Mouse (Mus musculus) Patski (cell line): ENCODE measurements at regions not wholly inside any gene's neighbourhood (a gene's known extent, or its start where the extent isn't known, plus 50 kb on each side); places are given as distances from the start of the nearest gene placed in this dataset.

Source experiments
- ATAC-seq: fragments of 100-300 bp; one replicate; pipeline ENCODE4 v1.8.0; 2021
- CTCF ChIA-PET: fragments of 350-600 bp; sonication (Branson Sonifier 250); formaldehyde crosslinking; loops from one replicate; lab custom pipeline; 2022; ENCODE audit warnings: inconsistent platforms; lab: Charles Lee
- POLR2A ChIA-PET: fragments of 350-600 bp; sonication (Branson Sonifier 250); formaldehyde crosslinking; loops from one replicate; lab custom pipeline; 2022; ENCODE audit warnings: antibody characterized with exemption, inconsistent platforms; lab: Charles Lee
- DNase-seq: peaks from one replicate; pipeline ENCODE4 v3.0.0-alpha.2; 2011; ENCODE audit warnings: low read depth, low spot score
- H3K27me3 ChIP-seq: fragments of 371-371 bp; one replicate; pipeline ENCODE4 v1.5.1; 2021
- CTCF ChIP-seq: fragments of 100-300 bp; IDR thresholded peaks from one replicate; pipeline ENCODE4 v1.5.1; 2021
- in situ Hi-C: fragments of 300-500 bp; cut with MboI; formaldehyde crosslinking; loops from 3 replicates; pipeline ENCODE4 v1.11.1; 2018; ENCODE audit warnings: low pct_unique_long_range_greater_than_20kb, mixed read lengths

DNA sequence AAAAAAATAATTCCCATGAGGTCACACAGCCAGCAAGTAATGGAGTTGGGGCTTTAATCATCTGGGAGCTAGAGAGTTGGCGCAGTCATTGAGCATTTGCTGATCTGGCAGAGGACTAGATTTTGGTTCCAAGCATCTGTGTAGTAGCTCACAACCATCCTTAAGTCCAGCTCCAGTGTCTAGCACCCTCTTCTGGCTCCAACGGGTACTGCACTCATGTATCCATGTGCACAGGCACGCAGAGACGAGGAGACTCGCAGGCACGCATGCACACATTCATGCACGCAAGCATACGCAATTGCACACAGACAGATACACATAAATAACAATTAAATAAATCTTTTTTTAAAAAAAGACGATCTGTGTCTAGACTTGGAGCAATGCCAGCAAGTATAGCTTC, 455.5 kb upstream of the Tbx3 start:
- DNase-seq (no peak), ATAC-seq (no peak)
- H3K27me3 ChIP-seq: no peaks in the 10 kb centered on the region
- no peak for TF ChIP-seq CTCF
- POLR2A ChIA-PET: no interaction called here
- CTCF ChIA-PET: no interaction called here
- in situ Hi-C loops: no loop called here

DNA sequence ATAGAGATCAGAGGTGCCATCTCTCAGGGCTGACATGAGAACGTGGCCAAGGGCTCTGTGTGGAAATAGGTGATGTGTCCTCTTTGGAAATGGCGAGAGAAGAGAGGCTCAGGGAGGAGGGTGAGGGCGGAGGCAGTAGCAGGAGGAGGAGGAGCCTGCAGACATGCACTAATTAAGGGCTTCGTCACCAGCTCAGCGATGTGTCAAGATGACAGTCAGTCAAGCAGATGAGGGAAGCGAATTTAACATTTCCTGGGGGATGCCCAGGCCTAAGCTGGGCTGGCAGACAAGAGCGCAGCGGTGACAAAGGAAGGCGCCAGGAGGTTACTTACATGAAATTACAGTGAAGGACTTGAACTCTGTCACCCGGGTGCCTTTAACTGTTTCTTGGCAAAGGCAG, 455.1 kb upstream of the Tbx3 start:
- no peak for TF ChIP-seq CTCF
- ChIA-PET CTCF (no interaction called here), POLR2A (no interaction called here)
- no peak for ATAC-seq
- H3K27me3 ChIP-seq: no peaks in the 10 kb centered on the region
- in situ Hi-C loops: no loop called here
- DNase-seq: no peak

DNA sequence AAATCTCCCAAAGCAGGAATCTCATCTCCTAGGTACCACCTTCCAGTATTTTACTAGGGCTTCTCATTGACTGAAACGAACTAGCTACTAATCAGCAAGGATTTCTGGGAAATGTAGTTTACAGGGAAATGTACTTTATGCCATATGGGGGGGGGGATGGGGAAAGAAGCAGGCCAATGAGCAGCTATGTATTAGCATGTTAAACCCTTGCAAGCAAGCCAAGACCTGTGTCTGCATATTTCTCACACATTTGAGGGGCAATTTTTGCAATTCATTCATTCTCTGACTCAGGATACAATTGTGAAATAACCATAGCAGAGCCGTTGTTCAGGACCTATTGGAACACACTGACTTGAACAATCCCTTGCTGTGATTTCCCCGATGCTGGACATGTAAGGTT, 454.3 kb upstream of the Tbx3 start:
- POLR2A ChIA-PET: no interaction called here
- TF ChIP-seq CTCF: no peak
- no peaks in the 10 kb centered on the region for H3K27me3 ChIP-seq
- DNase-seq: no peak
- CTCF ChIA-PET: no interaction called here
- in situ Hi-C loops: no loop called here
- ATAC-seq: no peak

DNA sequence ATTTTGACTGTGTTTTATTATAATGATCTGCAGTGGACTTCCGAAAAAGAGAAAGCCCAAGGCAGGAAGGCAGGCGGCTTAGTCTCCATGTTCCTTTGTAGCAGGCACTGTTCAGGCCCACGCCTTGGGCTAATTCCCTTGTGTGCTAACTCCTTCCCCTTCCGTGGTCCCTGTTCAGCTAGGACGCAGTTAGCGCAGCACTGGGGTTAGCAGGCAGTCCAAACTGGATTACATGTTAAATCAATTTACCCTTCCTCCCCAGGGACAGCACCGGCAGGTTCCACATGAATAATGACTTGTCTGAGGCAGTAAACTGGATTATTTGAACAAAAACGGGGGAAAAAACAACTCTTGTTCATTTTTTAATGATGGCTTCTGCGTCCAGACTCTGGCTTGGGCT, 453.4 kb upstream of the Tbx3 start:
- TF ChIP-seq CTCF: no peak

DNA sequence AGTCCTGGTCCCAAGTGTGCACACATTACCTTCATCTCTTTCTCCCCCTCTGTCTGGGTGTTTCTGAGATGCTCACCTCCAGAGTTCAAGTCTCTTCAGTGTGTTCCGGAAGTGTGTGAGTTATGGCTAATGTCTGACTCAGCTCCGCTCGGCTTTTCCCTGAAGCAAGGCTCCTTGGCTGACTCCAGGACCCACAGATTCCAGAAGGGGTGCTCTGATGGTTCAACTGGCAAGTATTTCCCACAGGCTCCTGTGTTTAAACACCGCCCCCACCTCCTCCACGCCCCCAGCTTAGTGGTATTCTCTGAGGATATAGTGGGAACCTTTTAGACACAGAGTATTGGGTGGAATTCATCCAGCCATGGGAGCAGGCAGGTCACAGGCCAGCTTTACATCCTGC, 441.8 kb upstream of the Tbx3 start:
- ChIA-PET CTCF (no interaction called here), POLR2A (no interaction called here)
- no peaks in the 10 kb centered on the region for H3K27me3 ChIP-seq
- in situ Hi-C loops: no loop called here
- TF ChIP-seq CTCF: no peak
- ATAC-seq (no peak), DNase-seq (no peak)

More for the DNA sequence above, 453.4 kb upstream of the Tbx3 start:
- in situ Hi-C loops: no loop called here
- no peaks in the 10 kb centered on the region for H3K27me3 ChIP-seq
- ChIA-PET CTCF (no interaction called here), POLR2A (no interaction called here)
- ATAC-seq: no peak
- no peak for DNase-seq

DNA sequence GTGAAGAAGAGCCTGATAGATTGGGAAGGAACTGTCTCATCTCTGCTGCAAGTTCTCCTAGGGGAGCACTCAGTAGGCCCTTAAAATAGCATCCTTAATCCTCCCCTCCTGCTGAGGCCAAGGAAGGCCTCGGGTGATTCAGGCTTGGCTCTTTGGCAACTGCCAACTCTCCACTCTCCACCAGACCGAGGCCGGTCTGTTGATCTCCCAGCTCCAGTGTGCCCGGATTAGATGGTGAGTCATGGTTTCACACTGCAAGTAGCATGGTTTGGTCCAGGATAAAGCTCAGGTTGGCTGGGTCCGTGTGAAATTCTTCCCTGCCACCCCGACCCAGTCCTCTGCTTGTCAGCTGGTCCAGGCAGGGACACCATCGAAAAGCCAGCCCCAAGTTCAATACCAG, 437.5 kb upstream of the Tbx3 start:
- ChIA-PET CTCF (no interaction called here), POLR2A (no interaction called here)
- no peak for TF ChIP-seq CTCF
- no peaks in the 10 kb centered on the region for H3K27me3 ChIP-seq
- ATAC-seq (no peak), DNase-seq (no peak)
- in situ Hi-C loops: no loop called here

DNA sequence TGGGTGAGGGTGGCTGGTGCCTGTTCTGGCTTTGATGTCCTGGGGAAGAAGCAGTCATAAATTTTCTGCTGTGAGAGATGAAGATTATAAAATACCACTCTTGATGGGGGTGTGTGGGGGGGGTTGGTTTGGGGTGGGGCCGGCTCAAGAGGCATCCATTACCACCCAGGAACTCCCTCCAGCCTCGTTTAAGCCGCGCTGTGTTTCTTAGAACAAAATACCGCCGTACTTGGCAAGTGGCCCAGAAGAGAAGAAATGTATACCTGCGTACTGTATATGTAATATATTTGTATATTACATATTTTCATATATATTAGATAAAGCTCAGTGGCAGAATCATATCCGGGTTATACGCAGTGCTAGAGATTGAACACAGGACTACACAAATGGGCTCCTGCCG, 434.6 kb upstream of the Tbx3 start:
- TF ChIP-seq CTCF: no peak
- in situ Hi-C loops: no loop called here
- peaks cover 5% of the 10 kb centered on the region for H3K27me3 ChIP-seq
- ChIA-PET POLR2A (no interaction called here), CTCF (no interaction called here)
- no peak for ATAC-seq
- DNase-seq: no peak

DNA sequence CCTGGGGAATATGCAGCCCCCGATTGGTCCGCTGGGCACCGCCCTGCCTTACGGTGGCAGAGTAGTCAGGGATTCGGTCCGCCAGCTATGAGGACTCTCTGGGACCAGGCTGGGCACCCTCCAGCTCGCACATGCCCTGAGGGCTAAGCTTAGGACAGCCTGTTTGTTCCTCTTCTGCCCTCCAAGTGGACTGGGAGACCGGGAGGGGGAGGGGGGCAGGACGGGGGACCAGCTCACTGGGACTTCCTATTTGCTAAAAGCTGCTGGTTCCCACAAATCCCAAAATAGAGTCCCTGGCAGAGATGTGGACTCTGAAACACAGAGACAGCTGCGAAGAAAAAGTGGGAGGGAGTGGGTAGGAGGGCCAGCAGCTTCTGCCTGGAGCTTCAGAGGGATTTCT, 423.6 kb upstream of the Tbx3 start:
- ATAC-seq: no peak
- no peaks in the 10 kb centered on the region for H3K27me3 ChIP-seq

DNA sequence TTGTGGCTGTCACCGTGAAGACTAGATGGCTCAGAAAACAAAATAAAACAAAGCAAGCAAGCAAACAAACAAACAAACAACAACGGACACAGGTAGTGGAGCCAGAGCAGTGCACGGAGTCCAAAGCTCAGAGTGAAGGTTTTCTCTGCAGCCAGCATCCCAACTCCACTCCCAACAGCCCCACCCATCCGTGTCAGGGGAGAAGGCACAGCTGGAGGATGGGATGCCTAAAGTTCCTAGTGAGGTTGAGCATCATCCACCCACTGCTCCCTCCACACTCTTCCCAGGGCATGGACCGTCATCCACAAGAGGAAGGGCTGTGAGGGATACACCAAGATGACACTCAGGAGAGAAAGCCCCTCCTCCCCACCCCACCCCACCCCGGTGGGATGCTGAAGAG, 421.8 kb upstream of the Tbx3 start:
- in situ Hi-C loops: no loop called here
- TF ChIP-seq CTCF: no peak
- ChIA-PET POLR2A (no interaction called here), CTCF (no interaction called here)
- ATAC-seq (no peak), DNase-seq (no peak)
- H3K27me3 ChIP-seq: no peaks in the 10 kb centered on the region

More for the DNA sequence above, 423.6 kb upstream of the Tbx3 start:
- POLR2A ChIA-PET: no interaction called here
- CTCF ChIA-PET: no interaction called here
- no peak for DNase-seq
- no peak for TF ChIP-seq CTCF
- in situ Hi-C loops: no loop called here

DNA sequence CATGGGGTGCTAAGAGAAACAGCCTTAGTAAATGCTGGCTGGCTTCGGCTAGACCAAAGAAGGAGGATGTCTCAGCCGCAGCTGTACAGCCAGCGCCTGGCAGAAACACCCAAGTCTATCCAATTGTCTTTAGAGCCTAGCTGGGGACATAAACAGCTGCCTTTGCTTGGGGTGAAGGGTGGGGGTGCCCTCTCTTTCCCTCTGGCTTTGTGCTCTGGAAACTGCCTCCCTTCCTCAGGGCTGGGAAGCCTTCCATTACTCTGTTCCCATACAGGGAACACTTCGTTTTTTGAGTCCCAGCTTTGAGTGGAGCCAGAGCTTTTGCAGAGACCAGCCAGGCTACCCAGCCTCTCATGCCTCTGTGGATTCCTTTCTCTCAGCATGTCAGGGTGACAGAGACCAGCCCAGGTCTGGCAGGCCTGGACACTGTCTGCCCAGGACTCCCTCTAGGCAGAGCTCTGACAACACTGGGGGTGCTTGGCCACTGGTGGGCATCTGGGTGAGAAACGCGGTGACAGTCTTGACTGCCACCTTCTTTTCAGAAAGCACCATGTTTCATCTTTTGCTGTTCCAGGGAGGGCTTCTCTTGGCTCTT, 421.2 kb upstream of the Tbx3 start:
- in situ Hi-C loops: no loop called here
- ChIA-PET POLR2A (no interaction called here), CTCF (no interaction called here)
- TF ChIP-seq CTCF: no peak
- H3K27me3 ChIP-seq: no peaks in the 10 kb centered on the region
- ATAC-seq: no peak
- DNase-seq: no peak

DNA sequence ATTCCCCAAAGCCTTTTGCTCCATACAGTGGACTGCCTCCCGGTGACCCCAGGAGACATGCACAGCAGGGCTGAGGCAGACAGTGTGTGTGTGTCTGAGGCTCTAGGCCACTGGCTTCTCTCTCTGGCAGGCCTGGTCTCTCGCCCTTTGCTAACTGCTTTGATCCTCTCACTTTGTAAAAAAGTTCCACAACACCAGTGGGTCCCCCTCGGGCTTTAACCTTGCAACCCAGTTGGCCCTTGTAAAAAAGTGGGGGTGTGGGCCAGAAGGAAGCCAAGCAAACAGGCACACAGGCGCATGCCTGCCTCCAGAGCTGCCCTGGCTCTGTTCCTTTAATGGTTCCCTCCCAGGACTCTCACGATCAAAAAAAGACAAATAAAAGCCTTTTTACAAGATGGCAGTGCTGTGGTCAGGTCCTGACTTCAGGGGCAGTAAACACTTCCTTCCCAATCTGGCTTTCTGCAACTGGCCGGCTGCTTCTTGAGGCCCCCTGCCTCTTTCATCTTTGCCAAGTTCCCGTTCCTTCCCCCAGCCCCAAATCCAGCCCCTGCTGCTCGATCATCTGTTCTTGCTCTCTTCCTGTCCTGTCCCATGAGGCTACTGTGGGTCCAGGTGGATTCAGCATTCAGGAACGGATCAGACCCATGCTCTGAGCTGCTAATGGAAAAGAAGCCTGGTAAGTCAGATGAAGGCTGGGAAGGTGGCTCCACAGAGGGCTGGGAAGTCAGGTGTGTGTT, 419.0 kb upstream of the Tbx3 start:
- in situ Hi-C loops: no loop called here
- CTCF ChIA-PET: no interaction called here
- DNase-seq (no peak), ATAC-seq (no peak)
- no peak for TF ChIP-seq CTCF
- POLR2A ChIA-PET: no interaction called here
- H3K27me3 ChIP-seq: no peaks in the 10 kb centered on the region
